Comparison of ENCODE assay signal across 8 mouse cellular contexts in genomic region chrX:159532427-159532810, GRCm38 (mm10). TPM values are rescaled to one million over a fixed set of nuclear protein-coding genes. Genes with fewer than 3 reads are reported as not detected.
DNase-seq lines count a peak whose midpoint lies in the region; ATAC-seq and TF ChIP-seq lines count a peak whose summit lies in the region.

No protein-coding gene starts in this region.

- H3K27ac ChIP-seq in forebrain, embryonic 10.5 days, result peak overlapping the region; percentile 90
- peak overlapping the region; percentile 82 for H3K27ac ChIP-seq in heart, embryonic 15.5 days
- peak overlapping the region; percentile 66 for H3K27ac ChIP-seq in liver, embryonic 14.5 days
- H3K27ac ChIP-seq in neural tube, embryonic 11.5 days (ENCODE audit: low read depth, low read length), result peak overlapping the region; percentile 75
- peak overlapping the region; percentile 30 for H3K27ac ChIP-seq in stomach, postnatal 0 days (replicated peaks)

- H3K9me3 ChIP-seq in forebrain, embryonic 10.5 days, result no peaks in the 10 kb centered on the region; the same call in 1 of the 2 replicates
- no peaks in the 10 kb centered on the region for H3K9me3 ChIP-seq in heart, embryonic 15.5 days (replicated peaks)
- H3K9me3 ChIP-seq in liver, embryonic 14.5 days (ENCODE audit: control insufficient read depth, low read length), result no peaks in the 10 kb centered on the region
- H3K9me3 ChIP-seq in neural tube, embryonic 11.5 days (ENCODE audit: control insufficient read depth, low read length), result no peaks in the 10 kb centered on the region
- H3K9me3 ChIP-seq in stomach, postnatal 0 days (ENCODE audit: control insufficient read depth, low read length), result no peaks in the 10 kb centered on the region

- peak overlapping the region; percentile 60 for H3K9ac ChIP-seq in heart, embryonic 15.5 days
- peak overlapping the region; percentile 79 for H3K9ac ChIP-seq in liver, embryonic 14.5 days (replicated peaks)
- H3K9ac ChIP-seq in neural tube, embryonic 11.5 days (ENCODE audit: low read length), result peak overlapping the region; percentile 71
- peak overlapping the region; percentile 64 for H3K9ac ChIP-seq in stomach, postnatal 0 days (ENCODE audit: low read length)

- H3K27me3 ChIP-seq in forebrain, embryonic 10.5 days (ENCODE audit: poor library complexity, severe bottlenecking), result peaks cover 49% of the 10 kb centered on the region
- H3K27me3 ChIP-seq in heart, embryonic 15.5 days, result no peaks in the 10 kb centered on the region
- H3K27me3 ChIP-seq in liver, embryonic 14.5 days (ENCODE audit: control insufficient read depth, insufficient read depth, low read length), result no peaks in the 10 kb centered on the region
- H3K27me3 ChIP-seq in neural tube, embryonic 11.5 days (ENCODE audit: control insufficient read depth, insufficient read depth, low read length), result no peaks in the 10 kb centered on the region
- no peaks in the 10 kb centered on the region for H3K27me3 ChIP-seq in stomach, postnatal 0 days (ENCODE audit: control insufficient read depth, insufficient read depth, low read length)

- 11% methylated on average over 38 of the region's 38 CpGs for WGBS in forebrain, embryonic 10.5 days
- 23% methylated on average over 33 of the region's 38 CpGs for WGBS in heart, embryonic 15.5 days
- WGBS in liver, embryonic 14.5 days (ENCODE audit: insufficient replicate concordance), result 5% methylated on average over 36 of the region's 38 CpGs
- 15% methylated on average over 33 of the region's 38 CpGs for WGBS in neural tube, embryonic 11.5 days
- WGBS in stomach, postnatal 0 days, result 17% methylated on average over 29 of the region's 38 CpGs

- H3K4me1 ChIP-seq in forebrain, embryonic 10.5 days, result peaks cover 5% of the 10 kb centered on the region; the same call in 1 of the 2 replicates
- no peaks in the 10 kb centered on the region for H3K4me1 ChIP-seq in heart, embryonic 15.5 days (replicated peaks)
- H3K4me1 ChIP-seq in liver, embryonic 14.5 days (replicated peaks; ENCODE audit: control insufficient read depth in 2 of 2, insufficient read depth in 2 of 2, low read length in 1 of 2), result peaks cover 3 to 4% of the 10 kb centered on the region in 2 experiments; a peak in 2 of 4 replicates
- no peaks in the 10 kb centered on the region for H3K4me1 ChIP-seq in neural tube, embryonic 11.5 days (ENCODE audit: control insufficient read depth, insufficient read depth, low read length)
- no peaks in the 10 kb centered on the region for H3K4me1 ChIP-seq in stomach, postnatal 0 days (replicated peaks; ENCODE audit: control insufficient read depth, insufficient read depth)

- H3K4me2 ChIP-seq in heart, embryonic 15.5 days, result peak overlapping the region; percentile 66
- H3K4me2 ChIP-seq in liver, embryonic 14.5 days (ENCODE audit: low read depth), result peak overlapping the region; percentile 66
- peak overlapping the region; percentile 45 for H3K4me2 ChIP-seq in neural tube, embryonic 11.5 days (ENCODE audit: low read depth)
- peak overlapping the region; percentile 69 for H3K4me2 ChIP-seq in stomach, postnatal 0 days (replicated peaks; ENCODE audit: low read depth)

- no peaks in the 10 kb centered on the region for H3K36me3 ChIP-seq in forebrain, embryonic 10.5 days (replicated peaks)
- no peaks in the 10 kb centered on the region for H3K36me3 ChIP-seq in heart, embryonic 15.5 days
- H3K36me3 ChIP-seq in liver, embryonic 14.5 days (replicated peaks; ENCODE audit: control insufficient read depth, insufficient read depth, low read depth), result no peaks in the 10 kb centered on the region
- no peaks in the 10 kb centered on the region for H3K36me3 ChIP-seq in neural tube, embryonic 11.5 days (ENCODE audit: control insufficient read depth, insufficient read depth, low read length)
- no peaks in the 10 kb centered on the region for H3K36me3 ChIP-seq in stomach, postnatal 0 days (ENCODE audit: control insufficient read depth, insufficient read depth, low read length)

- ATAC-seq in heart, embryonic 15.5 days (replicated peaks; ENCODE audit: insufficient number of reproducible peaks, insufficient read depth, low FRiP score, low read depth), result peak; percentile 97
- ATAC-seq in liver, embryonic 14.5 days (ENCODE audit: insufficient read depth), result peak; percentile 98
- ATAC-seq in neural tube, embryonic 11.5 days (ENCODE audit: insufficient read depth, low FRiP score, low TSS enrichment), result peak; percentile 97
- ATAC-seq in stomach, postnatal 0 days (ENCODE audit: low FRiP score, low TSS enrichment), result peak; percentile 99

- DNase-seq in CD8-positive naive resting alpha-beta T cell, adult 2 months (ENCODE audit: low read depth in 2 of 2, low spot score in 2 of 2), result peak; percentile 95
- DNase-seq in c-Kit-positive CD71-negative TER-119-negative erythroid progenitor cells, embryonic 14.5 days (ENCODE audit: low read depth), result peak; percentile 88
- DNase-seq in forebrain, embryonic 10.5 days (ENCODE audit: extremely low spot score, low spot score), result peak; percentile 94
- DNase-seq in kidney, postnatal 25 days, result peak; percentile 96 to 98
- DNase-seq in liver, embryonic 14.5 days (ENCODE audit: low read depth in 3 of 3, low spot score in 3 of 3), result peak; percentile 91 to 92 (median 91)
- DNase-seq in neural tube, embryonic 11.5 days (ENCODE audit: low spot score), result peak; percentile 96
- DNase-seq in stomach, postnatal 0 days (ENCODE audit: low spot score), result peak; percentile 97

- peak; percentile 98 for TF ChIP-seq CTCF in liver, embryonic 14.5 days (IDR thresholded peaks at IDR 0.05; ENCODE audit: low read depth)
- peak; percentile 94 for TF ChIP-seq CTCF in stomach, postnatal 0 days (IDR thresholded peaks at IDR 0.05; ENCODE audit: low read depth)

- H3K4me3 ChIP-seq in forebrain, embryonic 10.5 days, result peak overlapping the region; percentile 70
- H3K4me3 ChIP-seq in heart, embryonic 15.5 days, result peak overlapping the region; percentile 71
- peak overlapping the region; percentile 73 to 82 for H3K4me3 ChIP-seq in liver, embryonic 14.5 days (ENCODE audit: insufficient read depth in 1 of 2, low read depth in 2 of 2, low read length in 2 of 2)
- peak overlapping the region; percentile 61 for H3K4me3 ChIP-seq in neural tube, embryonic 11.5 days (ENCODE audit: low read depth, low read length)
- H3K4me3 ChIP-seq in stomach, postnatal 0 days (ENCODE audit: low read depth, low read length), result peak overlapping the region; percentile 53

- no peak for TF ChIP-seq EP300 in liver, embryonic 14.5 days (IDR thresholded peaks at IDR 0.05; ENCODE audit: low read depth)
- TF ChIP-seq EP300 in stomach, postnatal 0 days (optimal IDR thresholded peaks at IDR 0.05), result no peak

RNA-seq across cellular contexts. Expression of gene Bclaf3, which starts 5.9 kb away (rescaled TPM):
- 23.8 and 25.4 TPM in 2 replicates for polyA plus RNA-seq in forebrain, embryonic 10.5 days (2016; fragmentation: Nextera tagmentation; extraction: Ambion mirVana)
- 10.3 and 12.5 TPM in 2 replicates for polyA plus RNA-seq in heart, embryonic 15.5 days (2015; fragmentation: Nextera tagmentation; extraction: Ambion mirVana)
- polyA plus RNA-seq in liver, embryonic 14.5 days (2012; rRNA removed), result 3.8 and 5.8 TPM in 2 replicates
- 6.6 and 8.6 TPM in 2 replicates for polyA plus RNA-seq in liver, embryonic 14.5 days (2014; fragmentation: Nextera tagmentation; extraction: Ambion mirVana)
- polyA plus RNA-seq in neural tube, embryonic 11.5 days (2014; fragmentation: Nextera tagmentation; extraction: Ambion mirVana), result 25.7 and 25.9 TPM in 2 replicates
- 7.2 and 7.3 TPM in 2 replicates for polyA plus RNA-seq in stomach, postnatal 0 days (2015; fragmentation: Nextera tagmentation; extraction: Ambion mirVana)

Comparison
In these comparisons a context has a peak if more than half of its experiments do, and no peak if none do; other contexts are left out.
1. Peak in every context shown above with its lines: DNase-seq, ATAC-seq, H3K4me3 ChIP-seq and H3K27ac ChIP-seq.
2. H3K27ac ChIP-seq: peak in every context shown above with its lines; median percentile 90 in forebrain, embryonic 10.5 days; 82 in heart, embryonic 15.5 days; 75 in neural tube, embryonic 11.5 days; 66 in liver, embryonic 14.5 days; 30 in stomach, postnatal 0 days.